Mouse (Mus musculus) heart, embryonic 10.5 days (tissue): ENCODE measurements at regions not wholly inside any gene's neighbourhood (a gene's known extent, or its start where the extent isn't known, plus 50 kb on each side); places are given as distances from the start of the nearest gene placed in this dataset.

Source experiments
- DNase-seq: peaks from one replicate; pipeline ENCODE4 v3.0.0-alpha.2; 2017; ENCODE audit warnings: low spot score
- H3K27ac ChIP-seq: fragments of 300-500 bp; sonication (generic); 2 replicates; pipeline ENCODE4 v1.5.1; 2016; ENCODE audit warnings: mild to moderate bottlenecking
- H3K27me3 ChIP-seq: fragments of 300-500 bp; sonication (generic); 2 replicates; pipeline ENCODE4 v1.6.1; 2016; ENCODE audit warnings: mild to moderate bottlenecking; ENCODE audit not compliant: poor library complexity, insufficient read depth, severe bottlenecking
- H3K36me3 ChIP-seq: fragments of 300-500 bp; sonication (generic); 2 replicates; pipeline ENCODE4 v1.6.1; 2016; ENCODE audit warnings: mild to moderate bottlenecking, moderate library complexity
- H3K4me1 ChIP-seq: fragments of 300-500 bp; sonication (generic); 2 replicates; pipeline ENCODE4 v1.6.1; 2016; ENCODE audit warnings: mild to moderate bottlenecking
- H3K4me3 ChIP-seq: fragments of 300-500 bp; sonication (generic); 2 replicates; pipeline ENCODE4 v1.5.1; 2016; ENCODE audit warnings: mild to moderate bottlenecking, moderate library complexity
- H3K9me3 ChIP-seq: fragments of 300-500 bp; sonication (generic); 2 replicates; pipeline ENCODE4 v1.6.1; 2016; ENCODE audit warnings: mild to moderate bottlenecking, moderate library complexity
- WGBS: fragments of 180-500 bp; shearing (Covaris S2); methylation state at CpG from one replicate; pipeline ENCODE4 v1.1.7; 2016; 5-methylcytosine and 5-hydroxymethylcytosine counted together

DNA sequence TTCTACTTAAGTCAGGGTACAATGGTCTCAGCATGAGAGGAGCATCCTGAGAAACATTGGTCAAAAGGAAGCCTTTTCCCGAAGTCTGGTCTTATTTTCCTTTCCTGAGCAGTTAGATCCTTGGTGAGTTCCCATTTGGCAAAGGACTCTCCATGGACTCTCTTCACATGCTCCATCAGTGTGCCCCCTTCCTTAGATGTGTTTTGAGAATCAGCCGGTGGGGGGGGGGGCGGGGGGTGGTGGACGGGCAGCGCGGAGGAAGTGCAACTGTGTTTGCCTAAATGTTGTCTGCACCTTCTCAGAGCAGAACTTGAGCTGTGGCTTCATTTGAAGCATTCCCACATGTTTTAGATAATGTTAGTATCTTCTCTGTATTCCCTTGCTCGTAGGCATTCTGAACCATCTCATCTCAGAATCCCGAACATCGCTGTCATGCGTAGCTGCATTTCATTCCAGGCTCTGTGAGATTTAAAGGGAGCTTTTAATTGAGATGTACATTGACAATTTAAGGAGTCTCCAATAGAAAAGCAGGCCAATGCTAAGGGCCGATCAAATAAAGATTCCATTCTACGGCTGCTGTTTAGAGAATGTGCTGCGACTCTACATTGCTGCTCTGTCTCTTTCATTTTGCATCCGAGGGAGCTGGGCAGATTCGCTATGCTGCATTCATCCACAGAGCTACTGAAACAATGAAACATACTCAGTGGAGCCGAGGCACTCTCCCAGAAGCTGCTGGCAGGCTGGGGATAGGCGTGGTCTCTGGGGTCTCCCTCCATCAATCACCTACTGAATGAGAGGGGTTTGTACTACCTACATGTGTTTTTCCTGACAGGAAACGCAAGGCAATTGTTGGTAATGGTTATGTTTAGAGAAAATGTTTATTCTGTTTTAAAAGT lies 92.9 kb downstream of the Pax1 start:
- no peak overlapping the region for H3K4me3 ChIP-seq
- H3K36me3 ChIP-seq = no peaks in the 10 kb centered on the region
- H3K4me1 ChIP-seq = 0 out of 2 replicates have a peak, but pooled peaks cover 3% of the 10 kb centered on the region
- WGBS = 70% methylated on average over 18 of the region's 18 CpGs
- H3K9me3 ChIP-seq = no peaks in the 10 kb centered on the region
- no peak overlapping the region for H3K27ac ChIP-seq
- DNase-seq = no peak
- H3K27me3 ChIP-seq = no peaks in the 10 kb centered on the region; the same call in 1 of the 2 replicates
